Mouse (Mus musculus) hindbrain, embryonic 14.5 days (tissue): Measurements from ENCODE around the gene Clasp1. TPM values are rescaled to one million over a fixed set of nuclear protein-coding genes. Genes with fewer than 3 reads are reported as not detected.

Experiments used
- ATAC-seq: fragments of 200-750 bp; cut with Nextera tagmentation; 2 replicates; pipeline ENCODE4 v1.8.0; 2017; ENCODE audit warnings: moderate number of reproducible peaks, mild to moderate bottlenecking, moderate TSS enrichment, moderate library complexity; ENCODE audit not compliant: low FRiP score
- DNase-seq: peaks from one replicate; pipeline ENCODE4 v3.0.0-alpha.2; 2015; ENCODE audit warnings: low spot score
- H3K27ac ChIP-seq: fragments of 300-500 bp; sonication (generic); 2 replicates; pipeline ENCODE4 v1.5.1; 2014; ENCODE audit warnings: mild to moderate bottlenecking, moderate library complexity
- H3K27me3 ChIP-seq: fragments of 300-500 bp; sonication (generic); 2 replicates; pipeline ENCODE4 v1.6.1; 2014; ENCODE audit warnings: mild to moderate bottlenecking, low read length, mixed read lengths; ENCODE audit not compliant: control insufficient read depth, insufficient read depth
- H3K36me3 ChIP-seq: fragments of 300-500 bp; sonication (generic); replicated peaks from 2 replicates; pipeline ENCODE4 v1.6.1; 2014; ENCODE audit not compliant: control insufficient read depth, insufficient read depth
- H3K4me1 ChIP-seq: fragments of 300-500 bp; sonication (generic); replicated peaks from 2 replicates; pipeline ENCODE4 v1.6.1; 2014; ENCODE audit warnings: antibody characterized with exemption, low read length, mixed read lengths; ENCODE audit not compliant: control insufficient read depth, insufficient read depth
- H3K4me2 ChIP-seq: fragments of 300-500 bp; sonication (generic); replicated peaks from 2 replicates; pipeline ENCODE4 v1.6.1; 2014; ENCODE audit warnings: mild to moderate bottlenecking, moderate library complexity
- H3K4me3 ChIP-seq: fragments of 300-500 bp; sonication (generic); replicated peaks from 2 replicates; pipeline ENCODE4 v1.5.1; 2014; ENCODE audit warnings: mild to moderate bottlenecking, low read length
- H3K9ac ChIP-seq: fragments of 300-500 bp; sonication (generic); 2 replicates; pipeline ENCODE4 v1.6.1; 2014
- H3K9me3 ChIP-seq: fragments of 300-500 bp; sonication (generic); 2 replicates; pipeline ENCODE4 v1.6.1; 2016; ENCODE audit warnings: low read length; ENCODE audit not compliant: control insufficient read depth
- WGBS: fragments of 180-500 bp; shearing (Covaris S2); extraction: QIAGEN DNeasy Blood & Tissue Kit; methylation state at CpG from one replicate; pipeline ENCODE4 v1.1.7; 2014; 5-methylcytosine and 5-hydroxymethylcytosine counted together
- polyA plus RNA-seq: library from polyadenylated mRNA; unstranded; fragments of >200 nt; fragmentation: Nextera tagmentation; extraction: Ambion mirVana; gene quantifications from 2 replicates; pipeline ENCODE4 v1.2.1, GENCODE M21; 2014

The Clasp1 gene
- polyA plus RNA-seq, 1 experiment from 2014 or later = 130 TPM

DNA sequence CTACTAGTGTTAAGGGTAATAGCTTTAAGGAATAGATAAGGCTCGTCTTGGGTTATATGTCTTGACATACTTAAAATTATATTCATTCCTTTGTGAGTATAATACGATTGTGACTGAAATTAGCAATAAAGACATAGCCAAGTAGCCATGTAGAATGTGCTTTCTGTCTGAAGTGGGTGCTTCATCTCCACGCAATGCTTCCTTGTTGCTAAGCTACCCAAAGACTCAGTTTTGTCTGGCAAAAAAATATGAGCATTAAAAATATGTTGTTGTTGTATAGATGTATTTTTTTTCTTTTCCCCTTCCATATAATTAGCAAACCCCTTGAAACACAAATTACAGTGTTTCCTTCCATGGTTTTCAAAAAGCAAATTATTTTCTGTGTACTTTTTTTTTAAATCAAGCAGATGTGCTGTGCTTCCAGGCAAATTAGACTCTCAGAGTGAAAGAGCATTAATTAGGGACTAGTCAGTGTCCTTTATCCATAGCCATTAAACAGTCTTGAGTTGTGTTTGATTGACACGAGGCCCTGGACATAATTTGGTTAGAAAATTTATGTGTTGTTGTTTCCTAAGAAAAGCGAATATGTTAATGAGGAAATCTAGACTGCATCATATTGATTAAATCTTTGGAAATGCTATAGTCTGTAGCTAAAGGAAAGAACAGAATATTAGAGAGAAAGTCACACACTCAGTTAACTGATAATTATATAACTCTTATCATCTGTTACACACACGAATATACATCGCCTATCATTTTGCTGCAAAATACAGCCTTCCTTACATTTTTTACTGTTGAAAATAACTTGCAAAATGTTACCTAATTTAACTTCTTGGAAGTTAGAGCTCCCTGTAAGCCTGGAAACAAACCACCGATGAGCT lies 91.9 kb downstream of the Clasp1 start:
- Histone ChIP-seq H3K9ac (no peak overlapping the region), H3K4me3 (no peak overlapping the region), H3K4me2 (no peak overlapping the region), H3K36me3 (peaks cover 13% of the 10 kb centered on the region; the same call in 1 of the 2 replicates), H3K27me3 (no peaks in the 10 kb centered on the region), H3K4me1 (no peaks in the 10 kb centered on the region), H3K9me3 (no peaks in the 10 kb centered on the region), H3K27ac (no peak overlapping the region)
- 77% methylated on average over 8 of the region's 8 CpGs for WGBS
- no peak for ATAC-seq
- no peak for DNase-seq

DNA sequence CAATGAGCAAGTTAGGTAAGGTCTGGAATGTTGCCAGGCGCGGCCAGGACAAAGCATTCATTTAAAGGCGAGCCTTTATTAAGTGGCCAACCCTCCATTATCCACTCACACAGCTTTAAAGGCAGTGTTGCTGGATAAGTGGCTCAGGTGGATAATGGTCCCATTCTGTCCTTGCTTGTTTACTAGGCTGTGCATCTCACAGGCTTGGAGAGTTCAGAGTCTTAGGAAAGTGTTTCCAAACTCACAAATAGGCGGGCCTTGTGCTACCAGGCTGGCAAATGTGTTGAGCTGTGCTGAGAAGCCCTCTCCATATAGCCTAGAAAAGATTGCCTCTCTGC lies 92.5 kb downstream of the Clasp1 start:
- Histone ChIP-seq H3K9ac (no peak overlapping the region), H3K4me1 (no peaks in the 10 kb centered on the region), H3K27ac (no peak overlapping the region), H3K36me3 (peaks cover 10% of the 10 kb centered on the region; the same call in 1 of the 2 replicates), H3K27me3 (no peaks in the 10 kb centered on the region), H3K4me3 (no peak overlapping the region), H3K4me2 (no peak overlapping the region), H3K9me3 (no peaks in the 10 kb centered on the region)
- ATAC-seq (no peak), DNase-seq (no peak)
- WGBS = 67% methylated on average over 4 of the region's 4 CpGs

- H3K27ac ChIP-seq = no peak overlapping the region
- H3K4me2 ChIP-seq = no peak overlapping the region
- H3K27me3 ChIP-seq = no peaks in the 10 kb centered on the region
- H3K4me3 ChIP-seq = no peak overlapping the region
- no peaks in the 10 kb centered on the region for H3K9me3 ChIP-seq
- no peak for DNase-seq
- peaks cover 10% of the 10 kb centered on the region; the same call in 1 of the 2 replicates for H3K36me3 ChIP-seq
- no peak overlapping the region for H3K9ac ChIP-seq
- no peak for ATAC-seq
- WGBS = 87% methylated on average over 6 of the region's 6 CpGs
- no peaks in the 10 kb centered on the region for H3K4me1 ChIP-seq
These were observed 92.8 kb downstream of the Clasp1 start for GRCm38 (mm10) chr1:118481703-118482102.

- Histone ChIP-seq H3K9ac (no peak overlapping the region), H3K4me3 (no peak overlapping the region), H3K4me2 (no peak overlapping the region), H3K9me3 (no peaks in the 10 kb centered on the region), H3K27me3 (no peaks in the 10 kb centered on the region), H3K36me3 (peaks cover 10% of the 10 kb centered on the region; the same call in 1 of the 2 replicates), H3K4me1 (no peaks in the 10 kb centered on the region), H3K27ac (no peak overlapping the region)
- ATAC-seq (no peak), DNase-seq (no peak)
- 80% methylated on average over 8 of the region's 8 CpGs for WGBS
These were observed 93.6 kb downstream of the Clasp1 start for GRCm38 (mm10) chr1:118482285-118483019.

DNA sequence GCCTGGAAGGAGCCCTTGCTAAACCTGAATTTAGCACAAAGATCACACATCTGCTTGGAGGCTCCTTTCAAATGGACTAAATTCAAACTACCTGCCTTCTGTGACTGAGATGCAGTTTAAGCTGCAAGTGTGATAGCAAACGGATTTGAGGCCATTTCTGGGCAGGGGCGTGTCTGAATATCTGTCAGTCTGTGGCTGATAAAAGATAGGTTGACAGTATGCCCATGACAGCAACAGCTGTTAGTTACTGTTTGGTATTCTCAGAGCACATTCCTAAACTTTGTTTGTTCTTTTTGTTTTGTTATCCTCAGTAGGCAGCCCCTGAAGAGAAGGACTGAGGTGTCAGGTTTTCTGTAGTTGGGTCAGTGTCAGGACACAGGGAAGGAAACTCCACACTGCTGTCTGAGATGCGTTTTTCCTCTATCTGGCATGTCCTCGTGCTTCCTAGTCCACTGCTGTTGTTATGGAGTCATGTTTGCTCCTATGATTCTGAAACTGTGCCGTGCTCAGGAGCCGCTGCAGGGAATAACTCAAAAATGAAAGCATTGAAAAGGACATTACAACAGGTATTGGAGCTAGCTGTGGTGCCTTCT lies 94.7 kb downstream of the Clasp1 start:
- 84% methylated on average over 6 of the region's 6 CpGs for WGBS
- ATAC-seq (no peak), DNase-seq (no peak)
- Histone ChIP-seq H3K9ac (no peak overlapping the region), H3K4me2 (no peak overlapping the region), H3K9me3 (no peaks in the 10 kb centered on the region), H3K4me3 (no peak overlapping the region), H3K27me3 (no peaks in the 10 kb centered on the region), H3K4me1 (no peaks in the 10 kb centered on the region), H3K27ac (no peak overlapping the region), H3K36me3 (peaks cover 8% of the 10 kb centered on the region; the same call in 1 of the 2 replicates)

DNA sequence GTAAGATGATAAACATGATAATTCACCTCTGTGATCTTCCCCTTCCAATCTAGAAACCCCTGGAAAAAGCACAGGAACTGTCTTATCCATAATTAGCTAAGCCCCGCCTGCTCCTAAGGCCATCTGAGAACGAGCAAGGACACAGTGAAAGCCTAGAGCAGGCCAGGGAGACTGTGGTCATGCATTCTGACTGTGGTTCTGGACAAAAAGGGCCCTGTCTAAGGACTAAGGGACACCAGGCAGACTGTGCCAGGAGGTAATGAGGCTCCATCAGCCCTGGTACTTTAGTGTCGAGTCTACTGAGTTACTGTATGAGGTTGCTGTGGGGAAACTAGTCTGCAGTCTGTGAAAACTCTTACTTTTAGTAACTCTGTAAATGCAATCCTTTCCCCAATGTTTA lies 96.7 kb downstream of the Clasp1 start:
- no peak overlapping the region for H3K27ac ChIP-seq
- no peak overlapping the region for H3K4me2 ChIP-seq
- DNase-seq (no peak), ATAC-seq (no peak)
- no peaks in the 10 kb centered on the region for H3K4me1 ChIP-seq
- H3K27me3 ChIP-seq = no peaks in the 10 kb centered on the region
- WGBS = 79% methylated on average over 3 of the region's 3 CpGs
- no peaks in the 10 kb centered on the region for H3K36me3 ChIP-seq
- no peak overlapping the region for H3K9ac ChIP-seq
- no peaks in the 10 kb centered on the region for H3K9me3 ChIP-seq
- no peak overlapping the region for H3K4me3 ChIP-seq

DNA sequence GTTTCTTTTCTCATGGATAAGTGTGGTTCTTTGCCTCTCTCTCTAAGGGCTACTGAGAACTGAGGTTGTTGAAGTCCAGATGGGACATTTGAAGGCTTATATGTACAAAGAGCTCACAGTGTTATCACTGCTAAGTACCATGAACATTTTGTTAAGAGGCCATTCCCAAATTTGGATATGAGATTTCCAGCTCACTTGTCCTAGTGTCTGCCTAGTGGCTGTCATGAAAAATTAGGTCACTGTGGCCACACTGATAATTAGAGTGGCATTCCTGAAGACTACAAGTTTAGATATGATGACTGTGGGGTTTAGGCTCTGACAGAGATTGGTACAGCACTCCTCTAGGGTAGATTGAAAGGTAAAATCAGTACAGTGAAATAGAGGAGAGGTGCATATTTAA lies 97.2 kb downstream of the Clasp1 start:
- H3K9me3 ChIP-seq = no peaks in the 10 kb centered on the region
- H3K27me3 ChIP-seq = no peaks in the 10 kb centered on the region
- no peak overlapping the region for H3K4me2 ChIP-seq
- H3K4me3 ChIP-seq = no peak overlapping the region
- ATAC-seq = no peak
- no peaks in the 10 kb centered on the region for H3K4me1 ChIP-seq
- DNase-seq = no peak
- no peak overlapping the region for H3K9ac ChIP-seq
- H3K27ac ChIP-seq = no peak overlapping the region
- H3K36me3 ChIP-seq = no peaks in the 10 kb centered on the region

DNA sequence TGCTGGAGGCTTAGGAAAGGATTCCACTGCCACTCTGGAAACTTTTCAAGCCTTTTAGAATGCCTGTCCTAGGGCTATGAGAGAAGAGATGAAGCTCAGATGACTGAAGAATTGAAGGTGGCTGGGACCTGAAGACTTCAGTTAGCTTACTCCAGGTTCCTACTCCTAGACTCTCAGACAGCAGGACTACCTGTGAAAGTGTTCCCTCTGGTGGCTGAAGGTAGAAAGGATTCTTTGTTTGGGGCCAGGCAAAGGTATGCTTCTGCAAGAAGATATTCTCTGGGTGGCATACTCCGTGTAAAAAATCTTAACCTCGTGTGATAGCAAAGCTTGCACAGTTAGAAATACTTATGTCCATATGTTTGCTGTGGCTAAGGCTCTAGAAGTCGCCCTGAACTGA lies 104.0 kb downstream of the Clasp1 start:
- ATAC-seq (no peak), DNase-seq (no peak)
- no peaks in the 10 kb centered on the region for H3K9me3 ChIP-seq
- no peak overlapping the region for H3K9ac ChIP-seq
- H3K36me3 ChIP-seq = peaks cover 4% of the 10 kb centered on the region
- no peak overlapping the region for H3K4me2 ChIP-seq
- H3K4me3 ChIP-seq = no peak overlapping the region
- no peaks in the 10 kb centered on the region for H3K27me3 ChIP-seq
- 87% methylated on average over 3 of the region's 3 CpGs for WGBS
- no peaks in the 10 kb centered on the region for H3K4me1 ChIP-seq
- no peak overlapping the region for H3K27ac ChIP-seq

DNA sequence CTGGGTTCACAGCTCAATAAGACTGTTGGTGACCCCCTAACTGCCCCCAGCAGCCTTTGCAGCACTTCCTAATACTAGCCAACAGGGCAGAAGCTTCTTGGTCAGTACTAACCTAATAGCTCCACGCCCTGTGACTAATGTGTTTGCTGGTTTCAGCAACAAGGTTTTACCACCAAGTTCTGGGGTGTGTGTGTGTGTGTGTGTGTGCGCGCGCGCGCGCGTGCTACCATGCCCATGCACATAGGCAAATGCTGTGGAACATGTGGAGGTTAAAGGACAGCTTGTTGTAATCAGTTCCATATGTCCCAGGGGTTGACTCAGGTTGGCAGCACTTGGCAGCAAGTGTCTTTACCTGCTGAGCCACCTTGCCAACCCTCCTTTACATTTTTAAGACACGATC lies 105.7 kb downstream of the Clasp1 start:
- no peaks in the 10 kb centered on the region for H3K4me1 ChIP-seq
- 97% methylated on average over 9 of the region's 9 CpGs for WGBS
- no peak overlapping the region for H3K4me3 ChIP-seq
- peaks cover 21% of the 10 kb centered on the region for H3K36me3 ChIP-seq
- H3K9ac ChIP-seq = no peak overlapping the region
- no peaks in the 10 kb centered on the region for H3K27me3 ChIP-seq
- H3K27ac ChIP-seq = no peak overlapping the region
- ATAC-seq (no peak), DNase-seq (no peak)
- no peak overlapping the region for H3K4me2 ChIP-seq
- H3K9me3 ChIP-seq = no peaks in the 10 kb centered on the region
